Mouse (Mus musculus) heart, embryonic 15.5 days (tissue): ENCODE data around the gene Igsf8. TPM values are rescaled to one million over a fixed set of nuclear protein-coding genes. Genes with fewer than 3 reads are reported as not detected.
A peak's percentile ranks its signal among the peaks of the same experiment; 100 is the strongest.

Experiments
- ATAC-seq: fragments of 200-750 bp; cut with Nextera tagmentation; replicated peaks from 2 replicates; pipeline ENCODE4 v1.8.0; 2017; ENCODE audit warnings: low read depth, moderate TSS enrichment; ENCODE audit not compliant: insufficient number of reproducible peaks, insufficient read depth, low FRiP score
- H3K27ac ChIP-seq: fragments of 300-500 bp; sonication (generic); 2 replicates; pipeline ENCODE4 v1.5.1; 2015; ENCODE audit warnings: mild to moderate bottlenecking, inconsistent platforms
- H3K27me3 ChIP-seq: fragments of 300-500 bp; sonication (generic); 2 replicates; pipeline ENCODE4 v1.6.1; 2015; ENCODE audit warnings: inconsistent platforms
- H3K36me3 ChIP-seq: fragments of 300-500 bp; sonication (generic); 2 replicates; pipeline ENCODE4 v1.6.1; 2015; ENCODE audit warnings: mild to moderate bottlenecking, inconsistent platforms
- H3K4me1 ChIP-seq: fragments of 300-500 bp; sonication (generic); replicated peaks from 2 replicates; pipeline ENCODE4 v1.6.1; 2015; ENCODE audit warnings: inconsistent platforms
- H3K4me2 ChIP-seq: fragments of 300-500 bp; sonication (generic); 2 replicates; pipeline ENCODE4 v1.6.1; 2015; ENCODE audit warnings: inconsistent platforms, mild to moderate bottlenecking, moderate library complexity
- H3K4me3 ChIP-seq: fragments of 300-500 bp; sonication (generic); 2 replicates; pipeline ENCODE4 v1.5.1; 2015; ENCODE audit warnings: mild to moderate bottlenecking, inconsistent platforms
- H3K9ac ChIP-seq: fragments of 300-500 bp; sonication (generic); 2 replicates; pipeline ENCODE4 v1.6.1; 2015; ENCODE audit warnings: mild to moderate bottlenecking, inconsistent platforms
- H3K9me3 ChIP-seq: fragments of 300-500 bp; sonication (generic); replicated peaks from 2 replicates; pipeline ENCODE4 v1.6.1; 2016; ENCODE audit warnings: inconsistent platforms
- WGBS: fragments of 180-500 bp; shearing (Covaris S2); methylation state at CpG from one replicate; pipeline ENCODE4 v1.1.7; 2015; ENCODE audit warnings: mixed read lengths; 5-methylcytosine and 5-hydroxymethylcytosine counted together
- polyA plus RNA-seq: library from polyadenylated mRNA; unstranded; fragments of >200 nt; fragmentation: Nextera tagmentation; extraction: Ambion mirVana; gene quantifications from 2 replicates; pipeline ENCODE4 v1.2.1, GENCODE M21; 2015

The Igsf8 gene
- polyA plus RNA-seq, 1 experiment from 2014 or later, result 20.6 TPM

GRCm38 (mm10) chr1:172325680-172326535 lies 64.5 kb downstream of the Igsf8 start:
- H3K27me3 ChIP-seq, result peaks cover 76% of the 10 kb centered on the region
- H3K4me1 ChIP-seq, result peaks cover 12% of the 10 kb centered on the region
- H3K36me3 ChIP-seq, result no peaks in the 10 kb centered on the region
- H3K4me3 ChIP-seq, result peak overlapping the region; percentile 54
- 17% methylated on average over 94 of the region's 94 CpGs for WGBS
- no peaks in the 10 kb centered on the region for H3K9me3 ChIP-seq
- H3K27ac ChIP-seq, result no peak overlapping the region
- no peak for ATAC-seq
- H3K4me2 ChIP-seq, result peak overlapping the region; percentile 88
- H3K9ac ChIP-seq, result peak overlapping the region; percentile 25

GRCm38 (mm10) chr1:172326684-172327083 lies 65.2 kb downstream of the Igsf8 start:
- H3K9ac ChIP-seq, result no peak overlapping the region
- peak overlapping the region; percentile 88 for H3K4me2 ChIP-seq
- H3K4me1 ChIP-seq, result peaks cover 12% of the 10 kb centered on the region
- peak overlapping the region; percentile 54 for H3K4me3 ChIP-seq
- WGBS, result 53% methylated on average over 11 of the region's 11 CpGs
- ATAC-seq, result no peak
- no peak overlapping the region for H3K27ac ChIP-seq
- no peaks in the 10 kb centered on the region for H3K9me3 ChIP-seq
- H3K27me3 ChIP-seq, result peaks cover 80% of the 10 kb centered on the region
- H3K36me3 ChIP-seq, result no peaks in the 10 kb centered on the region

- peaks cover 12% of the 10 kb centered on the region for H3K4me1 ChIP-seq
- H3K27ac ChIP-seq, result no peak overlapping the region
- no peak for ATAC-seq
- no peak overlapping the region for H3K4me3 ChIP-seq
- 77% methylated on average over 16 of the region's 16 CpGs for WGBS
- H3K36me3 ChIP-seq, result no peaks in the 10 kb centered on the region
- peaks cover 85% of the 10 kb centered on the region for H3K27me3 ChIP-seq
- H3K4me2 ChIP-seq, result no peak overlapping the region
- H3K9ac ChIP-seq, result no peak overlapping the region
- no peaks in the 10 kb centered on the region for H3K9me3 ChIP-seq
Observed at GRCm38 (mm10) chr1:172327206-172328001, 66.0 kb downstream of the Igsf8 start.

- Histone ChIP-seq H3K4me2 (no peak overlapping the region), H3K27me3 (peaks cover 90% of the 10 kb centered on the region), H3K9me3 (no peaks in the 10 kb centered on the region), H3K4me1 (peaks cover 12% of the 10 kb centered on the region), H3K9ac (no peak overlapping the region), H3K27ac (no peak overlapping the region), H3K36me3 (no peaks in the 10 kb centered on the region), H3K4me3 (no peak overlapping the region)
- no peak for ATAC-seq
- 73% methylated on average over 3 of the region's 3 CpGs for WGBS
Observed at GRCm38 (mm10) chr1:172328041-172328440, 66.6 kb downstream of the Igsf8 start.

- ATAC-seq, result no peak
- WGBS, result 74% methylated on average over 7 of the region's 7 CpGs
- no peak overlapping the region for H3K4me2 ChIP-seq
- H3K27me3 ChIP-seq, result peaks cover 93% of the 10 kb centered on the region
- no peak overlapping the region for H3K9ac ChIP-seq
- no peak overlapping the region for H3K27ac ChIP-seq
- H3K4me3 ChIP-seq, result no peak overlapping the region
- no peaks in the 10 kb centered on the region for H3K9me3 ChIP-seq
- peaks cover 12% of the 10 kb centered on the region for H3K4me1 ChIP-seq
- no peaks in the 10 kb centered on the region for H3K36me3 ChIP-seq
Observed at GRCm38 (mm10) chr1:172328461-172328860, 67.0 kb downstream of the Igsf8 start.

- no peak within 1 kb of the TSS for H3K4me3 ChIP-seq
- no peaks in the 10 kb centered on the region for H3K9me3 ChIP-seq
- H3K27me3 ChIP-seq, result peaks cover 96% of the 10 kb centered on the region
- H3K27ac ChIP-seq, result no peak within 1 kb of the TSS
- peaks cover 12% of the 10 kb centered on the region for H3K4me1 ChIP-seq
- 33% methylated on average over 9 of the region's 9 CpGs for WGBS
- no peak within 1 kb of the TSS for H3K4me2 ChIP-seq
- no peak within 1 kb of the TSS for H3K9ac ChIP-seq
- H3K36me3 ChIP-seq, result no peaks in the 10 kb centered on the region
- ATAC-seq, result no peak
Observed at GRCm38 (mm10) chr1:172329131-172329530, 67.7 kb downstream of the Igsf8 start, which contains the start of gene Kcnj9. TSS of gene Kcnj9 (minus strand) at chr1:172329318.

GRCm38 (mm10) chr1:172329616-172330015 lies 68.2 kb downstream of the Igsf8 start:
- Histone ChIP-seq H3K36me3 (no peaks in the 10 kb centered on the region), H3K4me3 (no peak overlapping the region), H3K9ac (no peak overlapping the region), H3K9me3 (no peaks in the 10 kb centered on the region), H3K27me3 (peaks cover 94% of the 10 kb centered on the region), H3K4me1 (peaks cover 12% of the 10 kb centered on the region), H3K27ac (no peak overlapping the region), H3K4me2 (no peak overlapping the region)
- no peak for ATAC-seq
- WGBS, result 65% methylated on average over 6 of the region's 6 CpGs

- H3K4me2 ChIP-seq, result no peak overlapping the region
- no peaks in the 10 kb centered on the region for H3K9me3 ChIP-seq
- peaks cover 93% of the 10 kb centered on the region for H3K27me3 ChIP-seq
- no peaks in the 10 kb centered on the region for H3K36me3 ChIP-seq
- ATAC-seq, result no peak
- peaks cover under 1% of the 10 kb centered on the region; the same call in 1 of the 2 replicates for H3K4me1 ChIP-seq
- 72% methylated on average over 8 of the region's 8 CpGs for WGBS
- H3K4me3 ChIP-seq, result no peak overlapping the region
- H3K27ac ChIP-seq, result no peak overlapping the region
- no peak overlapping the region for H3K9ac ChIP-seq
Observed at GRCm38 (mm10) chr1:172331422-172331947, 70.0 kb downstream of the Igsf8 start.

- Histone ChIP-seq H3K9ac (no peak overlapping the region), H3K4me1 (no peaks in the 10 kb centered on the region), H3K27ac (no peak overlapping the region), H3K27me3 (peaks cover 91% of the 10 kb centered on the region), H3K36me3 (no peaks in the 10 kb centered on the region), H3K4me2 (no peak overlapping the region), H3K9me3 (no peaks in the 10 kb centered on the region), H3K4me3 (no peak overlapping the region)
- no peak for ATAC-seq
- 69% methylated on average over 2 of the region's 2 CpGs for WGBS
Observed at GRCm38 (mm10) chr1:172332925-172333324, 71.5 kb downstream of the Igsf8 start.

GRCm38 (mm10) chr1:172333512-172333911 lies 72.1 kb downstream of the Igsf8 start:
- no peaks in the 10 kb centered on the region for H3K4me1 ChIP-seq
- no peaks in the 10 kb centered on the region for H3K36me3 ChIP-seq
- H3K9me3 ChIP-seq, result no peaks in the 10 kb centered on the region
- no peak overlapping the region for H3K27ac ChIP-seq
- 19% methylated on average over 3 of the region's 3 CpGs for WGBS
- H3K4me3 ChIP-seq, result no peak overlapping the region
- no peak overlapping the region for H3K9ac ChIP-seq
- no peak for ATAC-seq
- H3K4me2 ChIP-seq, result no peak overlapping the region
- peaks cover 91% of the 10 kb centered on the region for H3K27me3 ChIP-seq

GRCm38 (mm10) chr1:172335804-172336203 lies 74.4 kb downstream of the Igsf8 start:
- ATAC-seq, result no peak
- no peak overlapping the region for H3K27ac ChIP-seq
- H3K4me2 ChIP-seq, result no peak overlapping the region
- peaks cover 87% of the 10 kb centered on the region for H3K27me3 ChIP-seq
- H3K9ac ChIP-seq, result no peak overlapping the region
- WGBS, result 65% methylated on average over 15 of the region's 15 CpGs
- H3K4me3 ChIP-seq, result no peak overlapping the region
- H3K36me3 ChIP-seq, result no peaks in the 10 kb centered on the region
- H3K9me3 ChIP-seq, result no peaks in the 10 kb centered on the region
- H3K4me1 ChIP-seq, result peaks cover 4% of the 10 kb centered on the region
